ENCODE assay signal across 28 mouse cellular contexts in genomic region chr8:91603751-91604150, GRCm38 (mm10).
"Had no signal": no experiment of that assay in that cellular context is flagged by ENCODE, and none has a peak within 500 bp of the region (broad histone marks: within the 10 kb centered on the region; RNA-seq: fewer than 3 reads in every experiment).

No protein-coding gene starts in this region.

- H3K36me3 ChIP-seq: heart, embryonic 13.5 days; heart, embryonic 15.5 days; hindbrain, embryonic 13.5 days; hindbrain, embryonic 15.5 days; kidney, embryonic 15.5 days; limb, embryonic 10.5 days; limb, embryonic 12.5 days; liver, embryonic 13.5 days; liver, embryonic 15.5 days had no signal

- DNase-seq: gastrocnemius, postnatal 14 days; gastrocnemius, postnatal 36 days; heart, adult 11 months; heart, adult 2 months; heart, postnatal 14 days; heart, postnatal 36 days; kidney, adult 11 months; kidney, adult 2 months; kidney, adult 9 months; kidney, postnatal 14 days; kidney, postnatal 4 days; liver; liver, embryonic 13.5 days had no signal

- ATAC-seq: hindbrain, postnatal 0 days; intestine, embryonic 16.5 days had no signal

- H3K4me3 ChIP-seq: heart, adult 2 months; heart, embryonic 13.5 days; heart, embryonic 15.5 days; hindbrain, embryonic 13.5 days; hindbrain, embryonic 15.5 days; kidney, embryonic 15.5 days; layer of hippocampus, adult 2 months; left cerebral cortex, adult 2 months; limb, embryonic 10.5 days; limb, embryonic 12.5 days; liver, embryonic 13.5 days; liver, embryonic 15.5 days had no signal

- H3K9ac ChIP-seq: heart, embryonic 13.5 days; heart, embryonic 15.5 days; hindbrain, embryonic 13.5 days; hindbrain, embryonic 15.5 days; kidney, embryonic 15.5 days; limb, embryonic 12.5 days; liver, embryonic 13.5 days; liver, embryonic 15.5 days had no signal

- H3K4me1 ChIP-seq: heart, embryonic 15.5 days; liver, embryonic 13.5 days; liver, embryonic 15.5 days had no signal

- H3K4me2 ChIP-seq: heart, embryonic 11.5 days; heart, embryonic 13.5 days; heart, embryonic 15.5 days; hindbrain, embryonic 13.5 days; hindbrain, embryonic 15.5 days; kidney, embryonic 15.5 days; limb, embryonic 12.5 days; liver, embryonic 11.5 days; liver, embryonic 13.5 days; liver, embryonic 15.5 days had no signal

- H3K9me3 ChIP-seq: heart, embryonic 13.5 days; heart, embryonic 15.5 days; hindbrain, embryonic 13.5 days; hindbrain, embryonic 15.5 days; kidney, embryonic 15.5 days; limb, embryonic 10.5 days; limb, embryonic 12.5 days; liver, embryonic 13.5 days; liver, embryonic 15.5 days had no signal

- H3K27me3 ChIP-seq: heart, embryonic 13.5 days; heart, embryonic 15.5 days; liver, embryonic 13.5 days; liver, embryonic 15.5 days had no signal

- H3K27ac ChIP-seq: heart, adult 2 months; heart, embryonic 13.5 days; heart, embryonic 15.5 days; hindbrain, embryonic 13.5 days; hindbrain, embryonic 15.5 days; hindbrain, postnatal 0 days; kidney, embryonic 15.5 days; kidney, postnatal 0 days; layer of hippocampus, adult 2 months; left cerebral cortex, adult 2 months; limb, embryonic 10.5 days; limb, embryonic 12.5 days; liver, embryonic 13.5 days; liver, embryonic 15.5 days had no signal
